Mouse (Mus musculus) G1E (cell line): ENCODE measurements around the gene Ttyh1. TPM values are rescaled to one million over a fixed set of nuclear protein-coding genes. Genes with fewer than 3 reads are reported as not detected.

Experiments
- ATAC-seq: 2 replicates; pipeline ENCODE4 v1.8.0; 2016; ENCODE audit warnings: mild to moderate bottlenecking; ENCODE audit not compliant: insufficient number of reproducible peaks, poor library complexity, low FRiP score, severe bottlenecking; ENCODE audit errors: extremely low read depth
- DNase-seq: peaks from one replicate; pipeline ENCODE4 v3.0.0; 2012; ENCODE audit warnings: low spot score
- H3K27me3 ChIP-seq: 2 replicates; pipeline ENCODE4 v1.6.1; 2012; ENCODE audit warnings: mild to moderate bottlenecking, low read length, inconsistent platforms; ENCODE audit not compliant: insufficient read depth
- H3K36me3 ChIP-seq: replicated peaks from 2 replicates; pipeline ENCODE3; 2012; ENCODE audit warnings: mild to moderate bottlenecking, inconsistent platforms
- H3K4me1 ChIP-seq: 2 replicates; pipeline ENCODE4 v1.6.1; 2012; ENCODE audit warnings: low read depth, low read length, inconsistent platforms, mixed read lengths; ENCODE audit not compliant: insufficient read depth
- H3K4me3 ChIP-seq: 2 replicates; pipeline ENCODE4 v1.5.1; 2012; ENCODE audit warnings: low read depth, mild to moderate bottlenecking, inconsistent platforms, low read length, moderate library complexity, mixed read lengths
- H3K9me3 ChIP-seq: replicated peaks from 2 replicates; pipeline ENCODE4 v1.6.1; 2012; ENCODE audit warnings: inconsistent platforms
- CTCF ChIP-seq: IDR thresholded peaks from 2 replicates; pipeline ENCODE4 v1.5.1; 2012; ENCODE audit warnings: low read depth, low read length, inconsistent platforms, mixed read lengths
- GATA1 ChIP-seq: IDR thresholded peaks from 2 replicates; pipeline ENCODE4 v1.6.1; 2012; ENCODE audit warnings: borderline replicate concordance, low read length, inconsistent platforms, mixed read lengths
- GATA2 ChIP-seq: IDR thresholded peaks from 2 replicates; pipeline ENCODE4 v1.6.1; 2012; ENCODE audit warnings: low read depth, low read length, inconsistent platforms, borderline replicate concordance
- POLR2AphosphoS5 ChIP-seq: IDR thresholded peaks from 2 replicates; pipeline ENCODE4 v1.6.1; 2012; ENCODE audit warnings: low read depth, low read length, inconsistent platforms; ENCODE audit not compliant: insufficient replicate concordance
- TAL1 ChIP-seq: conservative IDR thresholded peaks from 2 replicates; pipeline ENCODE4 v1.6.1; 2012; ENCODE audit warnings: low read depth, low read length, inconsistent platforms, mixed read lengths
- polyA plus RNA-seq: library from polyadenylated mRNA; stranded (reverse); fragments of >175 nt; gene quantifications from 2 replicates; pipeline ENCODE4 v1.2.3, GENCODE M21; 2012
- total RNA-seq, 2 experiments: library from RNA; stranded (forward) in 1 of 2; stranded (reverse) in 1 of 2; fragments of 200-1000 nt in 1 of 2; fragments of >200 nt in 1 of 2; fragmentation: Nextera tagmentation in 1 of 2; gene quantifications; 2 replicates each; pipeline ENCODE4 v1.2.3; 2014 to 2017

Gene Ttyh1
- total and polyA plus RNA-seq, 3 experiments, result 0.11 TPM; not detected in 2

- TF ChIP-seq CTCF (no peak), GATA1 (no peak)
- H3K27me3 ChIP-seq, result peaks cover 31% of the 10 kb centered on the region
Measured at GRCm38 (mm10) chr7:4119976-4120921, 1.0 kb downstream of the Ttyh1 start.

GRCm38 (mm10) chr7:4122076-4122768 is 3.0 kb downstream of the Ttyh1 start:
- H3K9me3 ChIP-seq, result no peaks in the 10 kb centered on the region
- peaks cover 33% of the 10 kb centered on the region for H3K27me3 ChIP-seq
- no peak overlapping the region for H3K4me3 ChIP-seq
- H3K36me3 ChIP-seq, result no peaks in the 10 kb centered on the region
- no peak for DNase-seq
- H3K4me1 ChIP-seq, result peaks cover 6% of the 10 kb centered on the region; the same call in 1 of the 2 replicates
- TF ChIP-seq GATA2, result no peak
- TF ChIP-seq POLR2AphosphoS5, result no peak
- no peak for TF ChIP-seq CTCF
- TF ChIP-seq TAL1, result no peak
- TF ChIP-seq GATA1, result no peak
- ATAC-seq, result no peak

More at GRCm38 (mm10) chr7:4119976-4120921, 1.0 kb downstream of the Ttyh1 start:
- DNase-seq (no peak), ATAC-seq (no peak)
- Histone ChIP-seq H3K9me3 (no peaks in the 10 kb centered on the region), H3K4me3 (no peak overlapping the region), H3K36me3 (no peaks in the 10 kb centered on the region), H3K4me1 (peaks cover 6% of the 10 kb centered on the region; the same call in 1 of the 2 replicates)

- Histone ChIP-seq H3K36me3 (peaks cover under 1% of the 10 kb centered on the region), H3K4me3 (no peak overlapping the region), H3K4me1 (peaks cover 6% of the 10 kb centered on the region; the same call in 1 of the 2 replicates), H3K27me3 (peaks cover 33% of the 10 kb centered on the region), H3K9me3 (no peaks in the 10 kb centered on the region)
- DNase-seq (no peak), ATAC-seq (no peak)
- TF ChIP-seq TAL1 (no peak), GATA2 (no peak), POLR2AphosphoS5 (no peak), CTCF (no peak), GATA1 (no peak)
Measured at GRCm38 (mm10) chr7:4122783-4123182, 3.6 kb downstream of the Ttyh1 start.

GRCm38 (mm10) chr7:4123732-4124131 is 4.5 kb downstream of the Ttyh1 start:
- Histone ChIP-seq H3K27me3 (peaks cover 33% of the 10 kb centered on the region), H3K4me3 (no peak overlapping the region), H3K4me1 (peaks cover 6% of the 10 kb centered on the region; the same call in 1 of the 2 replicates), H3K9me3 (no peaks in the 10 kb centered on the region), H3K36me3 (peaks cover 4% of the 10 kb centered on the region)
- TF ChIP-seq TAL1, result no peak
- TF ChIP-seq POLR2AphosphoS5, result no peak
- TF ChIP-seq GATA1, result no peak
- DNase-seq (no peak), ATAC-seq (no peak)

- TF ChIP-seq GATA1, result no peak
- no peak for TF ChIP-seq GATA2
- no peak for TF ChIP-seq POLR2AphosphoS5
- TF ChIP-seq CTCF, result no peak
- no peak for TF ChIP-seq TAL1
Measured at GRCm38 (mm10) chr7:4124315-4124759, 5.1 kb downstream of the Ttyh1 start.

GRCm38 (mm10) chr7:4124856-4125255 is 5.6 kb downstream of the Ttyh1 start:
- Histone ChIP-seq H3K9me3 (no peaks in the 10 kb centered on the region), H3K4me3 (no peak overlapping the region), H3K36me3 (peaks cover 6% of the 10 kb centered on the region), H3K4me1 (peaks cover 6% of the 10 kb centered on the region; the same call in 1 of the 2 replicates), H3K27me3 (peaks cover 26% of the 10 kb centered on the region)
- TF ChIP-seq GATA2 (no peak), CTCF (no peak), GATA1 (no peak), POLR2AphosphoS5 (no peak), TAL1 (no peak)
- ATAC-seq (no peak), DNase-seq (no peak)

More at GRCm38 (mm10) chr7:4124315-4124759, 5.1 kb downstream of the Ttyh1 start:
- no peaks in the 10 kb centered on the region for H3K9me3 ChIP-seq
- DNase-seq (no peak), ATAC-seq (peak; percentile 15; the same call in 1 of the 2 replicates)
- H3K4me3 ChIP-seq, result no peak overlapping the region
- peaks cover 6% of the 10 kb centered on the region; the same call in 1 of the 2 replicates for H3K4me1 ChIP-seq
- H3K36me3 ChIP-seq, result peaks cover 4% of the 10 kb centered on the region
- peaks cover 31% of the 10 kb centered on the region for H3K27me3 ChIP-seq
